Mouse (Mus musculus): ENCODE results near the gene Samd4b. TPM values are rescaled to one million over a fixed set of nuclear protein-coding genes. Genes with fewer than 3 reads are reported as not detected.

Gene Samd4b
- 66.8 and 66.9 TPM in 2 replicates for polyA plus RNA-seq (2012; rRNA removed)

GRCm38 (mm10) chr7:28597642-28598446 lies at the start of gene Samd4b, which contains the start of gene Pak4:
TSS of gene Samd4b (minus strand) at chr7:28598144.
TSS of gene Pak4 (minus strand) at chr7:28598185.

GRCm38 (mm10) chr7:28631073-28631472 lies 33.1 kb upstream of the Samd4b start, which contains the start of gene Acp7:
TSS of gene Acp7 (minus strand) at chr7:28631332.

GRCm38 (mm10) chr7:28547154-28547553 lies 50.8 kb downstream of the Samd4b start, which contains the start of gene Nccrp1:
TSS of gene Nccrp1 (minus strand) at chr7:28547254.

GRCm38 (mm10) chr7:28540526-28540925 lies 57.4 kb downstream of the Samd4b start, which contains the start of gene Sycn:
TSS of gene Sycn (plus strand) at chr7:28540885.

DNA sequence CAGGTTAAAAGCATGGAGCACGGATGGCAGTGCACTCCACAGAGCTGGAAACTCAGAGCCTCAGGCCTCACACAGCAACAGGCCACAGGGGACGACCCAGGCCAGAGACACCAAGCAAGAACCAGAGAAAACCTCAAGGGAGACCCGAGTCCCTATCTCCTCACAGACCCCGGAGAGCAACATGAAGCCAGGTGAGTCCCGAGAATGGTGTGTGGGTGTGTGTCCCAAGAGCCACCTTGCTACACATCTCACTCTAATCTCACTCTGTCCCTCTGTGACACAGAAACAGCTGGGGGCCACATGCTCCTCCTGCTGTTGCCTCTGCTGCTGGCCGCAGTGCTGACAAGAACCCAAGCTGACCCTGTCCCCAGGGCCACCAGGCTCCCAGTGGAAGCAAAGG lies 75.4 kb downstream of the Samd4b start, which contains the start of gene Ifnl3:
TSS of gene Ifnl3 (plus strand) at position 301 of the 400 bp plus-strand sequence.

GRCm38 (mm10) chr7:28510405-28510974 lies 87.5 kb downstream of the Samd4b start, which contains the start of gene Ifnl2:
TSS of gene Ifnl2 (minus strand) at chr7:28510455.

GRCm38 (mm10) chr7:28451531-28452360 lies 146.2 kb downstream of the Samd4b start, which contains the start of gene Lrfn1:
TSS of gene Lrfn1 (plus strand) at chr7:28451980.

GRCm38 (mm10) chr7:28436932-28437570 lies 160.9 kb downstream of the Samd4b start, which contains the start of gene Gmfg:
TSS of gene Gmfg (plus strand) at chr7:28437447.

GRCm38 (mm10) chr7:28392429-28393271 lies 205.3 kb downstream of the Samd4b start, which contains the start of the genes Med29 and Paf1:
TSS of gene Med29 (minus strand) at chr7:28392708.
TSS of gene Paf1 (plus strand) at chr7:28392951.

GRCm38 (mm10) chr7:28380237-28381016 lies 217.5 kb downstream of the Samd4b start, which contains the start of gene Zfp36:
TSS of gene Zfp36 (minus strand) at chr7:28380253.

GRCm38 (mm10) chr7:28372251-28373108 lies 225.5 kb downstream of the Samd4b start, which contains the start of gene Plekhg2:
TSS of gene Plekhg2 (minus strand) at chr7:28372599.

DNA sequence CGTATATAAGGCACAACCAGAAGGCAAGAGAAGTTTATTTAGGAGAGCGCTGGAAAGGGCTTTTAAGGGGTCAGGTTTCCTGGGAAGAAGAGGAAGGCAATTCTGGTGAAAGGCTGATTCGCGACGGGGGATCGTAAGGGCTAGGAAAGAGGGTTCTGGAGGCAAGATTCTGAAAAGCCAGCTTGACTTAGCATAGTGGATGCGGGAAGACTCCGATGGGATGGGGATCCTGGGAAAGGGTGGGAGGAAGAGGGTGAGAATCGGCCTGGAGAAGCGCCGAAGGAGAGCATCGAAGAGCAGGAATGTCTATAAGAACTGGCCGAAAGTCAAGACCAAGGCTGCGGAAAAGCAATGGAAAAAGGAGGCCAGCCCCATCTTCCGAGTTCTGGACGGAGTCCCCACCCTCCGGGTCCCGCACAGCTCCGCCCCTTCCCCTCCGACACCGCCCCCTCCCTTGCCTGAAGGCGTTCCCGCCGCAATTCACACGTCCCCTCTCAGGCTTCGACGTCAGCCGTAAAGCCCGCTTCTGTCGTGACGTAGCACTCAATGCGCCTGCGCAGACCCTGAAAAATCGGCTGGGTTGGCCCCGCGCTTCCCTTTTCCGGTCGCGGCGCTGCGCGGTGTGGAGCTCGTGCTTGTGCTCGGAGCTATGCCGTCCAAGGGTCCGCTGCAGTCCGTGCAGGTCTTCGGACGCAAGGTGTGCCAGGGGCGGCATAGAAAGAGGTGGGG lies 247.6 kb downstream of the Samd4b start, which contains the start of gene Rps16:
TSS of gene Rps16 (plus strand) at position 498 of the 729 bp plus-strand sequence.

Other genes with a start within 250 kb of the Samd4b start
- 1,327 and 1,353 TPM in 2 replicates for gene Rps16, start 247.5 kb downstream of the Samd4b start, polyA plus RNA-seq (2012; rRNA removed)
- 29.3 and 33.4 TPM in 2 replicates for gene Plekhg2, start 225.5 kb downstream of the Samd4b start, polyA plus RNA-seq (2012; rRNA removed)
- 4.3 and 6.1 TPM in 2 replicates for gene Zfp36, start 217.9 kb downstream of the Samd4b start, polyA plus RNA-seq (2012; rRNA removed)
- 46.6 and 46.8 TPM in 2 replicates for gene Med29, start 205.4 kb downstream of the Samd4b start, polyA plus RNA-seq (2012; rRNA removed)
- gene Paf1, start 205.2 kb downstream of the Samd4b start, polyA plus RNA-seq (2012; rRNA removed) = 111 and 114 TPM in 2 replicates
- 5.3 and 6.4 TPM in 2 replicates for gene Gmfg, start 160.7 kb downstream of the Samd4b start, polyA plus RNA-seq (2012; rRNA removed)
- 40.4 and 41.7 TPM in 2 replicates for gene Lrfn1, start 146.2 kb downstream of the Samd4b start, polyA plus RNA-seq (2012; rRNA removed)
- gene Ifnl2, start 87.7 kb downstream of the Samd4b start, polyA plus RNA-seq (2012; rRNA removed) = not detected in 2 replicates
- not detected in 2 replicates for gene Ifnl3, start 75.3 kb downstream of the Samd4b start, polyA plus RNA-seq (2012; rRNA removed)
- gene Sycn, start 57.3 kb downstream of the Samd4b start, polyA plus RNA-seq (2012; rRNA removed) = not detected in 2 replicates
- gene Nccrp1, start 50.9 kb downstream of the Samd4b start, polyA plus RNA-seq (2012; rRNA removed) = 0.10 and 0.20 TPM in 2 replicates
- gene Pak4, start within 50 bp of the Samd4b start, polyA plus RNA-seq (2012; rRNA removed) = 20.4 and 22.5 TPM in 2 replicates
- 0.05 and 0.28 TPM in 2 replicates for gene Acp7, start 33.2 kb upstream of the Samd4b start, polyA plus RNA-seq (2012; rRNA removed)
- 15.2 and 21.5 TPM in 2 replicates for gene Fbxo27, start 94.7 kb upstream of the Samd4b start, polyA plus RNA-seq (2012; rRNA removed)
- 3.9 and 9.2 TPM in 2 replicates for gene Fbxo17, start 118.7 kb upstream of the Samd4b start, polyA plus RNA-seq (2012; rRNA removed)
- 76.2 and 79.2 TPM in 2 replicates for gene Mrps12, start 143.7 kb upstream of the Samd4b start, polyA plus RNA-seq (2012; rRNA removed)
- gene Sars2, start 143.8 kb upstream of the Samd4b start, polyA plus RNA-seq (2012; rRNA removed) = 24.8 and 27.0 TPM in 2 replicates
- 0.38 and 1.3 TPM in 2 replicates for gene Ccer2, start 158.0 kb upstream of the Samd4b start, polyA plus RNA-seq (2012; rRNA removed)
- 122 and 125 TPM in 2 replicates for gene Sirt2, start 168.6 kb upstream of the Samd4b start, polyA plus RNA-seq (2012; rRNA removed)
- 37.7 and 39.0 TPM in 2 replicates for gene Nfkbib, start 169.4 kb upstream of the Samd4b start, polyA plus RNA-seq (2012; rRNA removed)
- gene Rinl, start 190.8 kb upstream of the Samd4b start, polyA plus RNA-seq (2012; rRNA removed) = 1.2 and 1.6 TPM in 2 replicates
- 479 and 480 TPM in 2 replicates for gene Hnrnpl, start 210.4 kb upstream of the Samd4b start, polyA plus RNA-seq (2012; rRNA removed)
- gene Ech1, start 227.1 kb upstream of the Samd4b start, polyA plus RNA-seq (2012; rRNA removed) = 74.0 and 89.9 TPM in 2 replicates
- 7.4 and 9.6 TPM in 2 replicates for gene Lgals4, start 235.7 kb upstream of the Samd4b start, polyA plus RNA-seq (2012; rRNA removed)